Mouse (Mus musculus): ENCODE measurements around the gene Fam189b. TPM values are rescaled to one million over a fixed set of nuclear protein-coding genes. Genes with fewer than 3 reads are reported as not detected.

Fam189b gene
- total and polyA plus RNA-seq, 3 experiments, result 1.1 to 8.4 (median 2.2) TPM

- Histone ChIP-seq H3K4me1 (ENCODE audit: control insufficient read depth in 1 of 2, insufficient read depth in 2 of 2) (peaks cover 0 to 12% of the 10 kb centered on the region in 2 experiments; a peak in 2 of 4 replicates), H3K27ac (ENCODE audit: insufficient read depth, low read depth) (no peak overlapping the region), H3K9ac (ENCODE audit: insufficient read depth, low read depth) (no peak overlapping the region), H3K79me2 (replicated peaks; ENCODE audit: control insufficient read depth, extremely low read depth, insufficient read depth, poor library complexity, severe bottlenecking) (no peaks in the 10 kb centered on the region), H3K4me3 (replicated peaks in 1 of 3; ENCODE audit: low read depth in 2 of 3, low read length in 2 of 3, poor library complexity in 1 of 3) (no peak overlapping the region), H3K36me3 (replicated peaks in 1 of 2; ENCODE audit: control insufficient read depth in 1 of 2, insufficient read depth in 1 of 2, low read length in 1 of 2) (peaks cover 2 to 30% of the 10 kb centered on the region in 2 experiments), H3K27me3 (replicated peaks) (no peaks in the 10 kb centered on the region), H3K9me3 (replicated peaks; ENCODE audit: low read length) (no peaks in the 10 kb centered on the region), H3K4me2 (ENCODE audit: insufficient read depth, low read depth, poor library complexity, severe bottlenecking) (no peak overlapping the region)
- in situ Hi-C loops (cut with MboI; ENCODE audit: low pct_ligation_motif_present, low pct_unique_long_range_greater_than_20kb, low sequenced_read_pairs), result no loop called here
- no peak for TF ChIP-seq ZC3H11A (IDR thresholded peaks at IDR 0.05; ENCODE audit: low read depth, low read length)
- TF ChIP-seq CTCF (conservative IDR thresholded peaks at IDR 0.05 in 1 of 2, IDR thresholded peaks at IDR 0.05 in 1 of 2; ENCODE audit: low read depth in 2 of 2, low read length in 2 of 2), result peak in 1 of 2 experiments; percentile 32; a peak in 2 of 4 replicates
- dilution Hi-C loops (cut with MboI; ENCODE audit: extremely low pct_ligation_motif_present, extremely low pct_unique_long_range_greater_than_20kb, low sequenced_read_pairs), result no loop called here
- DNase-seq (ENCODE audit: extremely low read depth), result peak; percentile 24
Observed at GRCm38 (mm10) chr3:89193351-89193750, 10.4 kb downstream of the Fam189b start.

GRCm38 (mm10) chr3:89193853-89194252 lies 10.9 kb downstream of the Fam189b start:
- Histone ChIP-seq H3K4me2 (ENCODE audit: insufficient read depth, low read depth, poor library complexity, severe bottlenecking) (no peak overlapping the region), H3K4me3 (replicated peaks in 1 of 3; ENCODE audit: low read depth in 2 of 3, low read length in 2 of 3, poor library complexity in 1 of 3) (no peak overlapping the region), H3K9me3 (replicated peaks; ENCODE audit: low read length) (no peaks in the 10 kb centered on the region), H3K4me1 (ENCODE audit: control insufficient read depth in 1 of 2, insufficient read depth in 2 of 2) (peaks cover 0 to 12% of the 10 kb centered on the region in 2 experiments; a peak in 2 of 4 replicates), H3K27ac (ENCODE audit: insufficient read depth, low read depth) (no peak overlapping the region), H3K27me3 (replicated peaks) (no peaks in the 10 kb centered on the region), H3K79me2 (replicated peaks; ENCODE audit: control insufficient read depth, extremely low read depth, insufficient read depth, poor library complexity, severe bottlenecking) (no peaks in the 10 kb centered on the region), H3K9ac (ENCODE audit: insufficient read depth, low read depth) (no peak overlapping the region), H3K36me3 (replicated peaks in 1 of 2; ENCODE audit: control insufficient read depth in 1 of 2, insufficient read depth in 1 of 2, low read length in 1 of 2) (peaks cover 0 to 25% of the 10 kb centered on the region in 2 experiments)
- in situ Hi-C loops (cut with MboI; ENCODE audit: low pct_ligation_motif_present, low pct_unique_long_range_greater_than_20kb, low sequenced_read_pairs) (no loop called here), dilution Hi-C loops (cut with MboI; ENCODE audit: extremely low pct_ligation_motif_present, extremely low pct_unique_long_range_greater_than_20kb, low sequenced_read_pairs) (no loop called here)
- TF ChIP-seq EP300 (IDR thresholded peaks at IDR 0.05; ENCODE audit: low read length) (no peak), TCF12 (IDR thresholded peaks at IDR 0.05; ENCODE audit: low read depth, low read length) (no peak), NRF1 (IDR thresholded peaks at IDR 0.05; ENCODE audit: low read depth, low read length) (no peak), ETS1 (conservative IDR thresholded peaks at IDR 0.05; ENCODE audit: low read depth, low read length) (no peak), IRF4 (IDR thresholded peaks at IDR 0.05; ENCODE audit: low read depth, low read length) (no peak), CTCF (conservative IDR thresholded peaks at IDR 0.05 in 1 of 2, IDR thresholded peaks at IDR 0.05 in 1 of 2; ENCODE audit: low read depth in 2 of 2, low read length in 2 of 2) (peak in 1 of 2 experiments; percentile 64; a peak in 3 of 4 replicates), ZMIZ1 (IDR thresholded peaks at IDR 0.05; ENCODE audit: low read depth, low read length) (no peak), USF2 (conservative IDR thresholded peaks at IDR 0.05; ENCODE audit: low read depth, low read length) (no peak), MXI1 (IDR thresholded peaks at IDR 0.05; ENCODE audit: low read depth, low read length) (no peak), ZKSCAN1 (IDR thresholded peaks at IDR 0.05; ENCODE audit: borderline replicate concordance, low read depth, low read length) (no peak), ELF1 (IDR thresholded peaks at IDR 0.05; ENCODE audit: low read depth, low read length) (no peak), JUN (IDR thresholded peaks at IDR 0.05; ENCODE audit: insufficient read depth, low read depth, low read length) (no peak), RCOR1 (conservative IDR thresholded peaks at IDR 0.05; ENCODE audit: low read depth, low read length) (no peak), HCFC1 (IDR thresholded peaks at IDR 0.05; ENCODE audit: low read depth, low read length) (no peak), POLR2A (IDR thresholded peaks at IDR 0.05; ENCODE audit: low read depth, low read length) (no peak), SIN3A (IDR thresholded peaks at IDR 0.05; ENCODE audit: low read length) (no peak), SMC3 (IDR thresholded peaks at IDR 0.05; ENCODE audit: low read depth, low read length) (peak; percentile 36), RAD21 (IDR thresholded peaks at IDR 0.05; ENCODE audit: low read depth, low read length) (peak; percentile 45), USF1 (IDR thresholded peaks at IDR 0.05; ENCODE audit: low read depth, low read length) (no peak), KAT2A (IDR thresholded peaks at IDR 0.05; ENCODE audit: insufficient replicate concordance, low read length) (no peak)
- peak; percentile 34 for DNase-seq (ENCODE audit: extremely low read depth)
